Mouse (Mus musculus): ENCODE results near the gene Smpx.

GRCm38 (mm10) chrX:157734341-157734740, 35.6 kb downstream of the Smpx start:
- no peak for TF ChIP-seq MAX (IDR thresholded peaks at IDR 0.05; ENCODE audit: low read depth)
- TF ChIP-seq POLR2A (IDR thresholded peaks at IDR 0.05; ENCODE audit: insufficient read length, low read depth): no peak

Data from myocyte (in vitro differentiated cells).